9 mouse cellular contexts compared by ENCODE assay signal in genomic region chr14:60015891-60016290, GRCm38 (mm10).
DNase-seq lines count a peak whose midpoint lies in the region; ATAC-seq and TF ChIP-seq lines count a peak whose summit lies in the region.
"Had no signal": no experiment of that assay in that cellular context is flagged by ENCODE, and none has a peak within 500 bp of the region (broad histone marks: within the 10 kb centered on the region; RNA-seq: fewer than 3 reads in every experiment).

No protein-coding gene starts in this region.

- no peak overlapping the region for H3K27ac ChIP-seq in kidney, postnatal 0 days
- no peak overlapping the region for H3K27ac ChIP-seq in neural tube, embryonic 11.5 days (ENCODE audit: low read depth, low read length)
- H3K27ac ChIP-seq: embryonic facial prominence, embryonic 13.5 days had no signal

- no peak overlapping the region for H3K4me2 ChIP-seq in kidney, postnatal 0 days (ENCODE audit: low read length)
- no peak overlapping the region for H3K4me2 ChIP-seq in neural tube, embryonic 11.5 days (ENCODE audit: low read depth)
- H3K4me2 ChIP-seq: embryonic facial prominence, embryonic 13.5 days had no signal

- ATAC-seq in kidney, postnatal 0 days (replicated peaks; ENCODE audit: low FRiP score, low read depth) = peak; percentile 74; the same call in 1 of the 2 replicates
- 0 out of 2 replicates have a peak, but pooled peaks have one; percentile 74 for ATAC-seq in neural tube, embryonic 11.5 days (ENCODE audit: insufficient read depth, low FRiP score, low TSS enrichment)

- no peaks in the 10 kb centered on the region for H3K36me3 ChIP-seq in kidney, postnatal 0 days (ENCODE audit: insufficient read depth, low read length)
- no peaks in the 10 kb centered on the region for H3K36me3 ChIP-seq in neural tube, embryonic 11.5 days (ENCODE audit: control insufficient read depth, insufficient read depth, low read length)
- H3K36me3 ChIP-seq: embryonic facial prominence, embryonic 13.5 days had no signal

- H3K9me3 ChIP-seq in kidney, postnatal 0 days (replicated peaks; ENCODE audit: low read length) = no peaks in the 10 kb centered on the region
- H3K9me3 ChIP-seq in neural tube, embryonic 11.5 days (ENCODE audit: control insufficient read depth, low read length) = no peaks in the 10 kb centered on the region
- H3K9me3 ChIP-seq: embryonic facial prominence, embryonic 13.5 days had no signal

- DNase-seq in 416B (ENCODE audit: low read depth) (peak; percentile 76), liver (peak; percentile 75)
- peak; percentile 88 for DNase-seq in adrenal gland, postnatal 10 days
- peak; percentile 86 for DNase-seq in embryo, embryonic 9.5 days (ENCODE audit: extremely low spot score)
- DNase-seq in heart, adult 8-10 months (ENCODE audit: low spot score) = peak; percentile 54
- peak; percentile 88 for DNase-seq in kidney, postnatal 0 days (ENCODE audit: low spot score)
- peak; percentile 81 for DNase-seq in neural tube, embryonic 11.5 days (ENCODE audit: low spot score)
- peak; percentile 59 for DNase-seq in telencephalon, adult 2 months (ENCODE audit: low read depth, low spot score)

- H3K4me1 ChIP-seq in kidney, postnatal 0 days (replicated peaks; ENCODE audit: insufficient read depth, low read length) = no peaks in the 10 kb centered on the region
- no peaks in the 10 kb centered on the region for H3K4me1 ChIP-seq in neural tube, embryonic 11.5 days (ENCODE audit: control insufficient read depth, insufficient read depth, low read length)
- H3K4me1 ChIP-seq: embryonic facial prominence, embryonic 13.5 days had no signal

- 33% methylated on average over 4 of the region's 4 CpGs for WGBS in kidney, postnatal 0 days
- 35% methylated on average over 4 of the region's 4 CpGs for WGBS in neural tube, embryonic 11.5 days

- H3K27me3 ChIP-seq in kidney, postnatal 0 days (ENCODE audit: insufficient read depth, low read length) = no peaks in the 10 kb centered on the region
- H3K27me3 ChIP-seq in neural tube, embryonic 11.5 days (ENCODE audit: control insufficient read depth, insufficient read depth, low read length) = no peaks in the 10 kb centered on the region

- TF ChIP-seq CTCF in kidney, postnatal 0 days (IDR thresholded peaks at IDR 0.05; ENCODE audit: low read depth) = peak; percentile 97

- H3K4me3 ChIP-seq in kidney, postnatal 0 days (replicated peaks; ENCODE audit: low read depth, low read length) = no peak overlapping the region
- no peak overlapping the region for H3K4me3 ChIP-seq in neural tube, embryonic 11.5 days (ENCODE audit: low read depth, low read length)
- H3K4me3 ChIP-seq: embryonic facial prominence, embryonic 13.5 days had no signal

- no peak overlapping the region for H3K9ac ChIP-seq in kidney, postnatal 0 days (ENCODE audit: low read depth, low read length)
- H3K9ac ChIP-seq in neural tube, embryonic 11.5 days (ENCODE audit: low read length) = no peak overlapping the region
- H3K9ac ChIP-seq: embryonic facial prominence, embryonic 13.5 days had no signal
